Mouse (Mus musculus) heart, adult 2 months (tissue): ENCODE data around the gene Agtrap. TPM values are rescaled to one million over a fixed set of nuclear protein-coding genes. Genes with fewer than 3 reads are reported as not detected.

Experiments used
- DNase-seq, 2 experiments: peaks; one replicate each; pipeline ENCODE4 v3.0.0; 2021
- H3K27ac ChIP-seq: fragments of 200-600 bp; 2 replicates; pipeline ENCODE4 v1.8.1; 2022
- H3K27me3 ChIP-seq: fragments of 200-500 bp; 2 replicates; pipeline ENCODE4 v1.6.1; 2012; ENCODE audit warnings: mild to moderate bottlenecking, low read length, inconsistent platforms, mixed read lengths; ENCODE audit not compliant: control insufficient read depth, insufficient read depth
- H3K36me3 ChIP-seq: fragments of 200-500 bp; 2 replicates; pipeline ENCODE4 v1.6.1; 2012; ENCODE audit warnings: low read length, inconsistent platforms; ENCODE audit not compliant: control insufficient read depth, insufficient read depth
- H3K4me1 ChIP-seq: fragments of 200-500 bp; 2 replicates; pipeline ENCODE4 v1.6.1; 2011; ENCODE audit warnings: low read length; ENCODE audit not compliant: control insufficient read depth, insufficient read depth
- H3K4me3 ChIP-seq: fragments of 200-600 bp; 2 replicates; pipeline ENCODE4 v1.8.1; 2022
- H3K79me2 ChIP-seq: fragments of 200-500 bp; replicated peaks from 2 replicates; pipeline ENCODE4 v1.6.1; 2012; ENCODE audit warnings: mild to moderate bottlenecking, inconsistent platforms, low read length, moderate library complexity, mixed read lengths; ENCODE audit not compliant: control insufficient read depth, insufficient read depth
- H3K9ac ChIP-seq: fragments of 200-500 bp; 2 replicates; pipeline ENCODE4 v1.6.1; 2012; ENCODE audit warnings: low read depth, mild to moderate bottlenecking, control low read depth, inconsistent platforms, low read length, mixed read lengths
- CTCF ChIP-seq: fragments of 200-600 bp; IDR thresholded peaks from 2 replicates; pipeline ENCODE4 v1.8.1; 2022; ENCODE audit warnings: antibody characterized with exemption, mild to moderate bottlenecking, moderate library complexity
- EP300 ChIP-seq: fragments of 200-500 bp; IDR thresholded peaks from 2 replicates; pipeline ENCODE4 v1.6.1; 2011; ENCODE audit warnings: low read depth, low read length, control low read depth; ENCODE audit not compliant: insufficient read depth
- POLR2A ChIP-seq: fragments of 200-500 bp; IDR thresholded peaks from 2 replicates; pipeline ENCODE4 v1.6.1; 2011; ENCODE audit warnings: mild to moderate bottlenecking, low read depth, low read length, control low read depth; ENCODE audit not compliant: insufficient read depth
- WGBS: fragments of 180-500 bp; shearing (Covaris S2); methylation state at CpG from one replicate; pipeline ENCODE4 v1.1.7; 2018; 5-methylcytosine and 5-hydroxymethylcytosine counted together
- intact Hi-C: fragments of 180-260 bp; cut with DNase I; formaldehyde crosslinking; loops from one replicate; pipeline ENCODE4 v1.15.1; 2025
- polyA plus RNA-seq: library from polyadenylated mRNA; depleted of rRNA; stranded (reverse); fragments of >200 nt; gene quantifications from 2 replicates; pipeline ENCODE4 v1.2.3, GENCODE M21; 2012
- total RNA-seq, 2 experiments: library from RNA; stranded (reverse); gene quantifications; 2 replicates each; pipeline ENCODE4 v1.2.3; 2021

The Agtrap gene
- total and polyA plus RNA-seq, 3 experiments: 38.3 to 47.1 (median 40.2) TPM

GRCm38 (mm10) chr4:148041611-148042191, 46.1 kb downstream of the Agtrap start:
- WGBS: 2% methylated on average over 16 of the region's 16 CpGs
- Histone ChIP-seq H3K36me3 (no peaks in the 10 kb centered on the region), H3K9ac (peak overlapping the region; percentile 65), H3K27me3 (no peaks in the 10 kb centered on the region), H3K4me3 (peak overlapping the region; percentile 52), H3K4me1 (peaks cover 18% of the 10 kb centered on the region), H3K27ac (peak overlapping the region; percentile 91), H3K79me2 (no peaks in the 10 kb centered on the region)
- intact Hi-C loops: loop anchor here (5.0 kb wide), 1 partner anchor 111 kb away; the partner anchor contains the start of gene Fbxo6
- peak; percentile 64 to 73 for DNase-seq
- TF ChIP-seq EP300 (0 out of 2 replicates have a peak, but pooled peaks have one; percentile 16), CTCF (no peak), POLR2A (peak; percentile 37; the same call in 1 of the 2 replicates)

- Histone ChIP-seq H3K4me3 (peak overlapping the region; percentile 52), H3K79me2 (no peaks in the 10 kb centered on the region), H3K27ac (peak overlapping the region; percentile 91), H3K4me1 (peaks cover 18% of the 10 kb centered on the region), H3K9ac (peak overlapping the region; percentile 65), H3K27me3 (no peaks in the 10 kb centered on the region), H3K36me3 (no peaks in the 10 kb centered on the region)
- 3% methylated on average over 19 of the region's 19 CpGs for WGBS
- peak; percentile 81 to 87 for DNase-seq
- peak; percentile 72 for TF ChIP-seq POLR2A
- TF ChIP-seq CTCF: no peak
- intact Hi-C loops: loop anchor here (5.0 kb wide), 1 partner anchor 111 kb away; the partner anchor contains the start of gene Fbxo6
These were observed 46.8 kb downstream of the Agtrap start for GRCm38 (mm10) chr4:148040933-148041610.

GRCm38 (mm10) chr4:148040029-148040830, 47.6 kb downstream of the Agtrap start:
- DNase-seq: peak; percentile 40 to 45
- Histone ChIP-seq H3K4me1 (peaks cover 18% of the 10 kb centered on the region), H3K9ac (0 out of 2 replicates have a peak overlapping the region, but pooled peaks have one; percentile 10), H3K27me3 (no peaks in the 10 kb centered on the region), H3K4me3 (peak overlapping the region; percentile 58), H3K36me3 (no peaks in the 10 kb centered on the region), H3K27ac (peak overlapping the region; percentile 91), H3K79me2 (no peaks in the 10 kb centered on the region)
- 49% methylated on average over 15 of the region's 15 CpGs for WGBS
- intact Hi-C loops: loop anchor here (5.0 kb wide), 1 partner anchor 112 kb away; the partner anchor contains the start of gene Fbxo6
- no peak for TF ChIP-seq POLR2A
- no peak for TF ChIP-seq EP300
- TF ChIP-seq CTCF: no peak

GRCm38 (mm10) chr4:148039254-148040028, 48.4 kb downstream of the Agtrap start:
- TF ChIP-seq CTCF (no peak), EP300 (0 out of 2 replicates have a peak, but pooled peaks have one; percentile 33)
- WGBS: 21% methylated on average over 19 of the region's 19 CpGs
- peak in 1 of 2 experiments; percentile 30 for DNase-seq
- Histone ChIP-seq H3K36me3 (no peaks in the 10 kb centered on the region), H3K27me3 (no peaks in the 10 kb centered on the region), H3K4me1 (peaks cover 18% of the 10 kb centered on the region), H3K9ac (peak overlapping the region; percentile 67), H3K79me2 (no peaks in the 10 kb centered on the region), H3K27ac (peak overlapping the region; percentile 91), H3K4me3 (peak overlapping the region; percentile 58)
- intact Hi-C loops: loop anchor here (2.0 to 5.0 kb wide), 2 partner anchors 43 to 113 kb away; partner anchors contain the start of gene Fbxo6

GRCm38 (mm10) chr4:148038600-148039253, 49.1 kb downstream of the Agtrap start, which contains the start of the genes Clcn6 and Mthfr:
Clcn6 (minus strand) TSS chr4:148038821.
Mthfr (plus strand) TSS chr4:148039077.
- no peaks in the 10 kb centered on the region for H3K36me3 ChIP-seq
- H3K27me3 ChIP-seq: no peaks in the 10 kb centered on the region
- peaks cover 18% of the 10 kb centered on the region for H3K4me1 ChIP-seq
- intact Hi-C loops: loop anchor here (2.0 kb wide), 1 partner anchor 44 kb away; no protein-coding TSS in a partner anchor
- H3K4me3 ChIP-seq: peak within 1 kb of the TSS; percentile 58
- peak within 1 kb of the TSS; percentile 91 for H3K9ac ChIP-seq
- TF ChIP-seq CTCF (no peak), POLR2A (peak; percentile 87), EP300 (peak; percentile 20; the same call in 1 of the 2 replicates)
- DNase-seq: peak; percentile 100
- no peaks in the 10 kb centered on the region for H3K79me2 ChIP-seq
- H3K27ac ChIP-seq: peak within 1 kb of the TSS; percentile 91
- under 1% methylated on average over 54 of the region's 54 CpGs for WGBS
